Mouse (Mus musculus): ENCODE results near the gene Acad11. TPM values are rescaled to one million over a fixed set of nuclear protein-coding genes. Genes with fewer than 3 reads are reported as not detected.

Gene Acad11
- polyA plus RNA-seq, 1 experiment from 2014 or later, result 8.3 TPM

GRCm38 (mm10) chr9:104108571-104109143 is 45.5 kb downstream of the Acad11 start:
- H3K27ac ChIP-seq (replicated peaks), result peak overlapping the region; percentile 61
- 48% methylated on average over 2 of the region's 2 CpGs for WGBS
- no peaks in the 10 kb centered on the region for H3K9me3 ChIP-seq
- no peak for ATAC-seq (ENCODE audit: extremely low read depth, insufficient number of reproducible peaks, low FRiP score, low TSS enrichment)
- peaks cover 5% of the 10 kb centered on the region; the same call in 1 of the 2 replicates for H3K36me3 ChIP-seq
- H3K9ac ChIP-seq, result no peak overlapping the region
- peaks cover 6% of the 10 kb centered on the region; the same call in 1 of the 2 replicates for H3K4me1 ChIP-seq
- H3K27me3 ChIP-seq (replicated peaks), result no peaks in the 10 kb centered on the region
- H3K4me2 ChIP-seq, result no peak overlapping the region
- H3K4me3 ChIP-seq, result no peak overlapping the region

GRCm38 (mm10) chr9:104109151-104109550 is 46.0 kb downstream of the Acad11 start:
- H3K4me3 ChIP-seq, result no peak overlapping the region
- H3K9me3 ChIP-seq, result no peaks in the 10 kb centered on the region
- H3K27me3 ChIP-seq (replicated peaks), result no peaks in the 10 kb centered on the region
- H3K27ac ChIP-seq (replicated peaks), result peak overlapping the region; percentile 61
- peaks cover 6% of the 10 kb centered on the region; the same call in 1 of the 2 replicates for H3K36me3 ChIP-seq
- 81% methylated on average over 5 of the region's 5 CpGs for WGBS
- H3K4me1 ChIP-seq, result peaks cover 6% of the 10 kb centered on the region; the same call in 1 of the 2 replicates
- ATAC-seq (ENCODE audit: extremely low read depth, insufficient number of reproducible peaks, low FRiP score, low TSS enrichment), result no peak
- no peak overlapping the region for H3K4me2 ChIP-seq
- H3K9ac ChIP-seq, result no peak overlapping the region

- Histone ChIP-seq H3K4me3 (no peak overlapping the region), H3K4me2 (no peak overlapping the region), H3K36me3 (no peaks in the 10 kb centered on the region), H3K27me3 (replicated peaks) (no peaks in the 10 kb centered on the region), H3K9ac (no peak overlapping the region), H3K27ac (replicated peaks) (no peak overlapping the region), H3K4me1 (peaks cover 9% of the 10 kb centered on the region; the same call in 1 of the 2 replicates), H3K9me3 (no peaks in the 10 kb centered on the region)
- 74% methylated on average over 5 of the region's 5 CpGs for WGBS
- no peak for ATAC-seq (ENCODE audit: extremely low read depth, insufficient number of reproducible peaks, low FRiP score, low TSS enrichment)
Measured at GRCm38 (mm10) chr9:104123101-104123500, 59.9 kb downstream of the Acad11 start.

GRCm38 (mm10) chr9:104123622-104124021 is 60.4 kb downstream of the Acad11 start:
- Histone ChIP-seq H3K27ac (replicated peaks) (no peak overlapping the region), H3K4me3 (no peak overlapping the region), H3K4me1 (peaks cover 9% of the 10 kb centered on the region; the same call in 1 of the 2 replicates), H3K27me3 (replicated peaks) (no peaks in the 10 kb centered on the region), H3K36me3 (no peaks in the 10 kb centered on the region), H3K4me2 (no peak overlapping the region), H3K9ac (no peak overlapping the region), H3K9me3 (no peaks in the 10 kb centered on the region)
- WGBS, result 46% methylated on average over 5 of the region's 5 CpGs
- no peak for ATAC-seq (ENCODE audit: extremely low read depth, insufficient number of reproducible peaks, low FRiP score, low TSS enrichment)

- 73% methylated on average over 3 of the region's 3 CpGs for WGBS
- Histone ChIP-seq H3K36me3 (no peaks in the 10 kb centered on the region), H3K4me1 (peaks cover 16% of the 10 kb centered on the region), H3K9me3 (no peaks in the 10 kb centered on the region), H3K4me2 (no peak within 1 kb of the TSS), H3K9ac (no peak within 1 kb of the TSS), H3K4me3 (no peak within 1 kb of the TSS), H3K27ac (replicated peaks) (no peak within 1 kb of the TSS), H3K27me3 (replicated peaks) (no peaks in the 10 kb centered on the region)
- ATAC-seq (ENCODE audit: extremely low read depth, insufficient number of reproducible peaks, low FRiP score, low TSS enrichment), result no peak
Measured at GRCm38 (mm10) chr9:104126833-104127232, 63.7 kb downstream of the Acad11 start, which contains the start of gene Ackr4. Gene Ackr4 (minus strand): TSS chr9:104126933.

GRCm38 (mm10) chr9:104128110-104128509 is 64.9 kb downstream of the Acad11 start:
- Histone ChIP-seq H3K27ac (replicated peaks) (no peak overlapping the region), H3K4me1 (peaks cover 16% of the 10 kb centered on the region), H3K36me3 (no peaks in the 10 kb centered on the region), H3K9me3 (no peaks in the 10 kb centered on the region), H3K27me3 (replicated peaks) (no peaks in the 10 kb centered on the region), H3K4me3 (no peak overlapping the region), H3K4me2 (no peak overlapping the region), H3K9ac (no peak overlapping the region)
- ATAC-seq (ENCODE audit: extremely low read depth, insufficient number of reproducible peaks, low FRiP score, low TSS enrichment), result no peak
- WGBS, result 65% methylated on average over 2 of the region's 2 CpGs

- no peak for ATAC-seq (ENCODE audit: extremely low read depth, insufficient number of reproducible peaks, low FRiP score, low TSS enrichment)
Measured at GRCm38 (mm10) chr9:104130141-104130755, 67.1 kb downstream of the Acad11 start.

GRCm38 (mm10) chr9:104140351-104140750 is 77.2 kb downstream of the Acad11 start:
- no peak overlapping the region for H3K27ac ChIP-seq (replicated peaks)
- 73% methylated on average over 6 of the region's 6 CpGs for WGBS
- H3K36me3 ChIP-seq, result no peaks in the 10 kb centered on the region
- H3K9me3 ChIP-seq, result peaks cover 4% of the 10 kb centered on the region; the same call in 1 of the 2 replicates
- H3K4me2 ChIP-seq, result no peak overlapping the region
- H3K4me3 ChIP-seq, result no peak overlapping the region
- no peaks in the 10 kb centered on the region for H3K4me1 ChIP-seq
- H3K27me3 ChIP-seq (replicated peaks), result no peaks in the 10 kb centered on the region
- no peak for ATAC-seq (ENCODE audit: extremely low read depth, insufficient number of reproducible peaks, low FRiP score, low TSS enrichment)
- no peak overlapping the region for H3K9ac ChIP-seq

More at GRCm38 (mm10) chr9:104130141-104130755, 67.1 kb downstream of the Acad11 start:
- H3K4me2 ChIP-seq, result no peak overlapping the region
- 66% methylated on average over 9 of the region's 9 CpGs for WGBS
- no peaks in the 10 kb centered on the region for H3K36me3 ChIP-seq
- H3K9ac ChIP-seq, result no peak overlapping the region
- no peaks in the 10 kb centered on the region for H3K27me3 ChIP-seq (replicated peaks)
- H3K4me3 ChIP-seq, result no peak overlapping the region
- no peak overlapping the region for H3K27ac ChIP-seq (replicated peaks)
- peaks cover 16% of the 10 kb centered on the region for H3K4me1 ChIP-seq
- no peaks in the 10 kb centered on the region for H3K9me3 ChIP-seq

- H3K36me3 ChIP-seq, result no peaks in the 10 kb centered on the region
- H3K27me3 ChIP-seq (replicated peaks), result no peaks in the 10 kb centered on the region
- H3K9me3 ChIP-seq, result peaks cover 4% of the 10 kb centered on the region; the same call in 1 of the 2 replicates
- no peaks in the 10 kb centered on the region for H3K4me1 ChIP-seq
- H3K27ac ChIP-seq (replicated peaks), result 0 out of 2 replicates have a peak overlapping the region, but pooled peaks have one; percentile 42
- no peak overlapping the region for H3K9ac ChIP-seq
- 68% methylated on average over 14 of the region's 14 CpGs for WGBS
- H3K4me3 ChIP-seq, result no peak overlapping the region
- H3K4me2 ChIP-seq, result no peak overlapping the region
- peak; percentile 42; the same call in 1 of the 2 replicates for ATAC-seq (ENCODE audit: extremely low read depth, insufficient number of reproducible peaks, low FRiP score, low TSS enrichment)
Measured at GRCm38 (mm10) chr9:104142805-104143204, 79.6 kb downstream of the Acad11 start.

- H3K4me1 ChIP-seq, result no peaks in the 10 kb centered on the region
- H3K27me3 ChIP-seq (replicated peaks), result no peaks in the 10 kb centered on the region
- no peak overlapping the region for H3K4me2 ChIP-seq
- H3K4me3 ChIP-seq, result no peak overlapping the region
- H3K9me3 ChIP-seq, result no peaks in the 10 kb centered on the region
- no peak overlapping the region for H3K27ac ChIP-seq (replicated peaks)
- no peak overlapping the region for H3K9ac ChIP-seq
- 68% methylated on average over 8 of the region's 8 CpGs for WGBS
- 0 out of 2 replicates have a peak, but pooled peaks cover 2% of the 10 kb centered on the region for H3K36me3 ChIP-seq
- ATAC-seq (ENCODE audit: extremely low read depth, insufficient number of reproducible peaks, low FRiP score, low TSS enrichment), result no peak
Measured at GRCm38 (mm10) chr9:104144314-104144996, 81.3 kb downstream of the Acad11 start.

- no peak for ATAC-seq (ENCODE audit: extremely low read depth, insufficient number of reproducible peaks, low FRiP score, low TSS enrichment)
- 53% methylated on average over 7 of the region's 7 CpGs for WGBS
- Histone ChIP-seq H3K4me2 (no peak overlapping the region), H3K27me3 (replicated peaks) (no peaks in the 10 kb centered on the region), H3K36me3 (peaks cover 23% of the 10 kb centered on the region), H3K9ac (no peak overlapping the region), H3K27ac (replicated peaks) (no peak overlapping the region), H3K9me3 (no peaks in the 10 kb centered on the region), H3K4me3 (no peak overlapping the region), H3K4me1 (no peaks in the 10 kb centered on the region)
Measured at GRCm38 (mm10) chr9:104146683-104147082, 83.5 kb downstream of the Acad11 start.
